Mouse (Mus musculus) heart, embryonic 11.5 days (tissue): Measurements from ENCODE around the gene Amh. TPM values are rescaled to one million over a fixed set of nuclear protein-coding genes. Genes with fewer than 3 reads are reported as not detected.
A peak's percentile ranks its signal among the peaks of the same experiment; 100 is the strongest.

Experiments used
- ATAC-seq: fragments of 200-750 bp; cut with Nextera tagmentation; replicated peaks from 2 replicates; pipeline ENCODE4 v1.8.0; 2017; ENCODE audit warnings: moderate library complexity; ENCODE audit not compliant: insufficient number of reproducible peaks, low FRiP score, low TSS enrichment
- H3K27ac ChIP-seq: fragments of 300-500 bp; sonication (generic); 2 replicates; pipeline ENCODE4 v1.5.1; 2014; ENCODE audit warnings: mild to moderate bottlenecking, low read depth, low read length
- H3K27me3 ChIP-seq: fragments of 300-500 bp; sonication (generic); 2 replicates; pipeline ENCODE4 v1.6.1; 2014; ENCODE audit warnings: mild to moderate bottlenecking, low read length, mixed read lengths; ENCODE audit not compliant: control insufficient read depth, insufficient read depth
- H3K36me3 ChIP-seq: fragments of 300-500 bp; sonication (generic); 2 replicates; pipeline ENCODE4 v1.6.1; 2014; ENCODE audit warnings: mild to moderate bottlenecking, low read length, moderate library complexity, mixed read lengths; ENCODE audit not compliant: control insufficient read depth, insufficient read depth
- H3K4me1 ChIP-seq: fragments of 300-500 bp; sonication (generic); 2 replicates; pipeline ENCODE4 v1.6.1; 2014; ENCODE audit warnings: low read length; ENCODE audit not compliant: control insufficient read depth, insufficient read depth
- H3K4me2 ChIP-seq: fragments of 300-500 bp; sonication (generic); 2 replicates; pipeline ENCODE4 v1.6.1; 2014; ENCODE audit warnings: mild to moderate bottlenecking, moderate library complexity
- H3K4me3 ChIP-seq: fragments of 300-500 bp; sonication (generic); 2 replicates; pipeline ENCODE4 v1.5.1; 2014; ENCODE audit warnings: low read depth, low read length
- H3K9ac ChIP-seq: fragments of 300-500 bp; sonication (generic); 2 replicates; pipeline ENCODE4 v1.6.1; 2014; ENCODE audit warnings: mild to moderate bottlenecking, low read depth, low read length, moderate library complexity
- H3K9me3 ChIP-seq: fragments of 300-500 bp; sonication (generic); replicated peaks from 2 replicates; pipeline ENCODE4 v1.6.1; 2016; ENCODE audit warnings: low read length; ENCODE audit not compliant: control insufficient read depth
- WGBS: fragments of 180-500 bp; shearing (Covaris S2); extraction: QIAGEN DNeasy Blood & Tissue Kit; methylation state at CpG from one replicate; pipeline ENCODE4 v1.1.7; 2014; ENCODE audit not compliant: insufficient replicate concordance; 5-methylcytosine and 5-hydroxymethylcytosine counted together
- polyA plus RNA-seq: library from polyadenylated mRNA; unstranded; fragments of >200 nt; fragmentation: Nextera tagmentation; extraction: Ambion mirVana; gene quantifications from 2 replicates; pipeline ENCODE4 v1.2.1, GENCODE M21; 2014

Gene Amh
- polyA plus RNA-seq, 1 experiment from 2014 or later = 0.11 TPM

- Histone ChIP-seq H3K27me3 (no peaks in the 10 kb centered on the region), H3K4me3 (no peak overlapping the region), H3K9me3 (no peaks in the 10 kb centered on the region), H3K4me1 (peaks cover 48% of the 10 kb centered on the region), H3K4me2 (no peak overlapping the region), H3K9ac (no peak overlapping the region), H3K36me3 (peaks cover 3% of the 10 kb centered on the region), H3K27ac (no peak overlapping the region)
- WGBS = 77% methylated on average over 3 of the region's 3 CpGs
- ATAC-seq = no peak
Measured at GRCm38 (mm10) chr10:80761821-80762220, 43.2 kb upstream of the Amh start.

DNA sequence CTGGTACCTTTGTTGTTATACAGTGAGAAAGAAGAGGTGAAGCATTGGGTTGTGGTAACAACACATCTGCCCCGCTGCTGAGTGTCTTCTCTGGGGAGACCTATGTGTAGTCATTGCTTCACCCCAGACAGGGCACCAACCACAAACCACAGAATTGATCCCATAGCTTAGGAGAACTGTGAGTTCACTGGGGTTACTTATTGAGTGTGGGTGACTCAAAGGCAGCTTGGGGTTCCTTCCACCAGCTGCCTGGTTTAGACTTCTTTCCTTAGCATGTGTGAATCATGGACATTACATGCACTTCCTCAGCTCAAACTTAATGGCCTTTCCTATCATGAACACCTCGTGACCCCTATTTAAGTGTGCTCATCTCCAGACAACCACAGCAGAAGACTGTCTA, 41.5 kb upstream of the Amh start:
- peaks cover 31% of the 10 kb centered on the region for H3K4me1 ChIP-seq
- H3K27ac ChIP-seq = no peak overlapping the region
- no peaks in the 10 kb centered on the region for H3K27me3 ChIP-seq
- H3K9ac ChIP-seq = no peak overlapping the region
- 86% methylated on average over 2 of the region's 2 CpGs for WGBS
- H3K9me3 ChIP-seq = no peaks in the 10 kb centered on the region
- H3K36me3 ChIP-seq = peaks cover 9% of the 10 kb centered on the region
- H3K4me3 ChIP-seq = no peak overlapping the region
- ATAC-seq = no peak
- H3K4me2 ChIP-seq = no peak overlapping the region

DNA sequence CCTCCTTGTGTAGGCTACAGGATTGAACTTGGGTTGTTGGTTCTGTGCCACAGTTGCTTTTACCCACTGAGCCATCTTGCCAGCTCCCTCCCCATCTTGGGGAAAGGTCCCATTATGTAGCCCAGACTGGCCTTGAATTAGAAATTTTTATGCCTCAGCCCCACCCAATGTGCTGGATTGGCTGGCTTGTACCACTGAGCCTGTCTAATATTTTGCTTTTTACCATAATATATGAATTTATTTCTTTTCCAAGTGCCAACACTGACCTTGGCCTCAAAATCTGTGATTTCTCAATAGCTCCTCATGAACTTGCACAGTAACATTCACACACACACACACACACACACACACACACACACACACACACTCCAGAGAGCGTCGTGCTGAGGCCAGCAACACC, 39.3 kb upstream of the Amh start:
- Histone ChIP-seq H3K9ac (no peak overlapping the region), H3K36me3 (peaks cover 18% of the 10 kb centered on the region), H3K27ac (no peak overlapping the region), H3K27me3 (no peaks in the 10 kb centered on the region), H3K4me1 (peaks cover 12% of the 10 kb centered on the region), H3K4me2 (no peak overlapping the region), H3K9me3 (no peaks in the 10 kb centered on the region), H3K4me3 (no peak overlapping the region)
- no peak for ATAC-seq
- 68% methylated on average over 2 of the region's 2 CpGs for WGBS

GRCm38 (mm10) chr10:80766161-80766815, 38.8 kb upstream of the Amh start:
- no peak for ATAC-seq
- Histone ChIP-seq H3K36me3 (peaks cover 23% of the 10 kb centered on the region), H3K27me3 (no peaks in the 10 kb centered on the region), H3K4me3 (no peak overlapping the region), H3K4me1 (peaks cover 7% of the 10 kb centered on the region), H3K4me2 (no peak overlapping the region), H3K27ac (no peak overlapping the region), H3K9ac (no peak overlapping the region), H3K9me3 (no peaks in the 10 kb centered on the region)
- WGBS = 74% methylated on average over 10 of the region's 10 CpGs

DNA sequence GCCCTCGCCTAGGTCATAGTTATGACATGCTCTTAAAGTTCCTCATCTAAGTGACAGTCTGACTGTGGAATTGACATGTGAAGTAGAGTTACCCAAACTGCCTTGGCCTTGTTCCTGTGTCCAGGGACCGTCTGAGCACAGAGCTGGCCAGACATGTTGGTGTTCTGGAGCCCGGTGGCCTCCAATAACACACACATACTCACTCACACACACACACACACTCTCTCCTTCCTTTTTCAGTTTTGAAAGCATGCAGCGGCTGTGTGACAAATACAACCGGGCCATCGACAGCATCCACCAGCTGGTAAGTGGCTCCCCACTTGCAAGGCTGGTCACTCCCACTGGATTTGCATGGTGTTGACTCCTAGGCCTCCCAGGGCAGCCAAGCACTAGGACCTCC, 36.7 kb upstream of the Amh start:
- H3K27ac ChIP-seq = no peak overlapping the region
- no peak overlapping the region for H3K4me3 ChIP-seq
- H3K4me1 ChIP-seq = peaks cover 13% of the 10 kb centered on the region
- no peaks in the 10 kb centered on the region for H3K9me3 ChIP-seq
- no peak overlapping the region for H3K9ac ChIP-seq
- H3K27me3 ChIP-seq = no peaks in the 10 kb centered on the region
- no peak overlapping the region for H3K4me2 ChIP-seq
- 92% methylated on average over 6 of the region's 6 CpGs for WGBS
- no peak for ATAC-seq
- peaks cover 33% of the 10 kb centered on the region for H3K36me3 ChIP-seq

- 60% methylated on average over 5 of the region's 5 CpGs for WGBS
- Histone ChIP-seq H3K4me2 (peak overlapping the region; percentile 41), H3K9me3 (no peaks in the 10 kb centered on the region), H3K9ac (peak overlapping the region; percentile 44; the same call in 1 of the 2 replicates), H3K27me3 (no peaks in the 10 kb centered on the region), H3K4me1 (peaks cover 39% of the 10 kb centered on the region), H3K4me3 (no peak overlapping the region), H3K36me3 (peaks cover 45% of the 10 kb centered on the region), H3K27ac (peak overlapping the region; percentile 94)
- no peak for ATAC-seq
Measured at GRCm38 (mm10) chr10:80773816-80774215, 31.2 kb upstream of the Amh start.

GRCm38 (mm10) chr10:80774549-80774948, 30.5 kb upstream of the Amh start:
- H3K27me3 ChIP-seq = no peaks in the 10 kb centered on the region
- H3K9ac ChIP-seq = no peak overlapping the region
- peaks cover 39% of the 10 kb centered on the region for H3K4me1 ChIP-seq
- 17% methylated on average over 2 of the region's 2 CpGs for WGBS
- peaks cover 47% of the 10 kb centered on the region for H3K36me3 ChIP-seq
- no peak overlapping the region for H3K4me3 ChIP-seq
- no peak overlapping the region; the same call in 1 of the 2 replicates for H3K4me2 ChIP-seq
- ATAC-seq = peak; percentile 72
- H3K9me3 ChIP-seq = no peaks in the 10 kb centered on the region
- peak overlapping the region; percentile 94 for H3K27ac ChIP-seq

DNA sequence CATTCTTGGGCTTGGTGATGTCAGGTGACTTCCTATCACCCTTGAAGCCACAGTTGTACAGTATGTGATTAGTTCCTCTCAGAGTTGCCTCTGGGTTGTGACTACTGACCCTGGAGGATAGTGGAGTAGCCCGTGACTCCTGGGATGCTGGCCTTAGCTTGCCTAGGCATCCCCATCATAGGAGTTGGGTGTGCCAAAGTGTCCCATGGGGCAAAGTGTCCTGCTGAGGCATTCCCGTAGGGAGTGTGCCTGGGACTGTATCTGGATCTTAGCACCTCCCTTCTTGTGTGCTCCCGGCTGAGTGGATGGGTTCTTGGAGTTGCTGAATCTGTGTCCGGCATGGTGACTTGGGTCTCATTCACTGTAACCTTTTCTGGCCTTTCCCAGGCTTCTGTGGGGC, 30.1 kb upstream of the Amh start:
- peaks cover 46% of the 10 kb centered on the region for H3K36me3 ChIP-seq
- H3K9ac ChIP-seq = 0 out of 2 replicates have a peak overlapping the region, but pooled peaks have one; percentile 0
- H3K9me3 ChIP-seq = no peaks in the 10 kb centered on the region
- peak overlapping the region; percentile 31 for H3K27ac ChIP-seq
- no peak overlapping the region for H3K4me3 ChIP-seq
- peak; percentile 5; the same call in 1 of the 2 replicates for ATAC-seq
- H3K4me2 ChIP-seq = no peak overlapping the region
- H3K27me3 ChIP-seq = no peaks in the 10 kb centered on the region
- H3K4me1 ChIP-seq = peaks cover 39% of the 10 kb centered on the region
- 55% methylated on average over 4 of the region's 4 CpGs for WGBS

GRCm38 (mm10) chr10:80775731-80776130, 29.3 kb upstream of the Amh start:
- no peak overlapping the region for H3K4me3 ChIP-seq
- ATAC-seq = no peak
- H3K27ac ChIP-seq = peak overlapping the region; percentile 41; the same call in 1 of the 2 replicates
- H3K4me2 ChIP-seq = no peak overlapping the region
- peaks cover 47% of the 10 kb centered on the region for H3K36me3 ChIP-seq
- WGBS = 76% methylated on average over 4 of the region's 4 CpGs
- peak overlapping the region; percentile 31; the same call in 1 of the 2 replicates for H3K9ac ChIP-seq
- no peaks in the 10 kb centered on the region for H3K9me3 ChIP-seq
- peaks cover 39% of the 10 kb centered on the region for H3K4me1 ChIP-seq
- H3K27me3 ChIP-seq = no peaks in the 10 kb centered on the region
